Mouse (Mus musculus): Measurements from ENCODE around the gene Elof1.

DNA sequence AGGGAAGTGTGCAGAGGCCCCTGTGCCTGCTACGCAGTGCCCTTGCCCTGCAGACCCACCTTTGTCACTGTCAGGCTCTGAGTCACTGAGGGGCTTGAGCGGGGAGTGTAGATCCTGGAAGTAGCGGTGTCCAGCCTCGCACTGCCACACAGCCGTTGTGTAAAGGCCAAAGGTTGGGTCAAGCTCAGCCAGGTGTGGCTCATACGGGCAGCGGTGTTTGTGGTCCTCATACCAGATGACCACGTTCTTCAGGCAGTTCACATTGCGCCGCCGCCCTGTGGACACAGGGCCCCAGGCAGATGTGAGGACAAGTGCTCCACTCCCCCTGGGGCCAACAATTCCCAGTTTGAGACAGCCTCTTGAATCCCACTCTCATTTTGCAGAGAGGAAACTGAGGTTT, 51.3 kb downstream of the Elof1 start:
- TF ChIP-seq POLR2A (IDR thresholded peaks at IDR 0.05; ENCODE audit: low read depth, low read length) (no peak), CTCF (IDR thresholded peaks at IDR 0.05; ENCODE audit: extremely low read depth, insufficient read depth, insufficient read length, insufficient replicate concordance) (no peak)

All from spleen, adult 2 months (tissue).